Mouse (Mus musculus) midbrain, embryonic 11.5 days (tissue): ENCODE data around the gene Ccnjl. TPM values are rescaled to one million over a fixed set of nuclear protein-coding genes. Genes with fewer than 3 reads are reported as not detected.

Source experiments
- ATAC-seq: fragments of 200-750 bp; cut with Nextera tagmentation; 2 replicates; pipeline ENCODE4 v1.8.0; 2017; ENCODE audit warnings: moderate TSS enrichment, moderate library complexity; ENCODE audit not compliant: low FRiP score
- DNase-seq: peaks from one replicate; pipeline ENCODE4 v3.0.0; 2015; ENCODE audit warnings: low spot score; ENCODE audit errors: missing footprints
- H3K27ac ChIP-seq: fragments of 300-500 bp; sonication (generic); 2 replicates; pipeline ENCODE4 v1.5.1; 2014; ENCODE audit warnings: low read depth, low read length
- H3K27me3 ChIP-seq: fragments of 300-500 bp; sonication (generic); 2 replicates; pipeline ENCODE4 v1.6.1; 2014; ENCODE audit warnings: mild to moderate bottlenecking, low read length, moderate library complexity, mixed read lengths; ENCODE audit not compliant: control insufficient read depth, insufficient read depth
- H3K36me3 ChIP-seq: fragments of 300-500 bp; sonication (generic); 2 replicates; pipeline ENCODE4 v1.6.1; 2014; ENCODE audit warnings: mild to moderate bottlenecking, low read length, moderate library complexity, mixed read lengths; ENCODE audit not compliant: control insufficient read depth, insufficient read depth
- H3K4me1 ChIP-seq: fragments of 300-500 bp; sonication (generic); 2 replicates; pipeline ENCODE4 v1.6.1; 2014; ENCODE audit warnings: low read length; ENCODE audit not compliant: control insufficient read depth, insufficient read depth
- H3K4me2 ChIP-seq: fragments of 300-500 bp; sonication (generic); 2 replicates; pipeline ENCODE4 v1.6.1; 2014; ENCODE audit warnings: mild to moderate bottlenecking, moderate library complexity
- H3K4me3 ChIP-seq: fragments of 300-500 bp; sonication (generic); 2 replicates; pipeline ENCODE4 v1.5.1; 2014; ENCODE audit warnings: low read depth, low read length
- H3K9ac ChIP-seq: fragments of 300-500 bp; sonication (generic); 2 replicates; pipeline ENCODE4 v1.6.1; 2014; ENCODE audit warnings: low read length
- H3K9me3 ChIP-seq: fragments of 300-500 bp; sonication (generic); 2 replicates; pipeline ENCODE4 v1.6.1; 2016; ENCODE audit warnings: low read length; ENCODE audit not compliant: control insufficient read depth
- WGBS: fragments of 180-500 bp; shearing (Covaris S2); extraction: QIAGEN DNeasy Blood & Tissue Kit; methylation state at CpG from one replicate; pipeline ENCODE4 v1.1.7; 2014; 5-methylcytosine and 5-hydroxymethylcytosine counted together
- polyA plus RNA-seq: library from polyadenylated mRNA; unstranded; fragments of >200 nt; fragmentation: Nextera tagmentation; extraction: Ambion mirVana; gene quantifications from 2 replicates; pipeline ENCODE4 v1.2.1, GENCODE M21; 2014

The Ccnjl gene
- polyA plus RNA-seq: 35.7 and 40.2 TPM in 2 replicates

GRCm38 (mm10) chr11:43528683-43529499, at the start of gene Ccnjl:
Gene Ccnjl, plus strand, starts transcription at chr11:43528784.
- peak; percentile 90 for ATAC-seq
- peaks cover 16% of the 10 kb centered on the region for H3K4me1 ChIP-seq
- peak within 1 kb of the TSS; percentile 85 for H3K27ac ChIP-seq
- under 1% methylated on average over 75 of the region's 79 CpGs for WGBS
- H3K4me3 ChIP-seq: peak within 1 kb of the TSS; percentile 81
- H3K27me3 ChIP-seq: no peaks in the 10 kb centered on the region
- peak within 1 kb of the TSS; percentile 94 for H3K9ac ChIP-seq
- no peaks in the 10 kb centered on the region for H3K9me3 ChIP-seq
- H3K4me2 ChIP-seq: peak within 1 kb of the TSS; percentile 79
- DNase-seq: peak; percentile 99
- no peaks in the 10 kb centered on the region; the same call in 1 of the 2 replicates for H3K36me3 ChIP-seq

DNA sequence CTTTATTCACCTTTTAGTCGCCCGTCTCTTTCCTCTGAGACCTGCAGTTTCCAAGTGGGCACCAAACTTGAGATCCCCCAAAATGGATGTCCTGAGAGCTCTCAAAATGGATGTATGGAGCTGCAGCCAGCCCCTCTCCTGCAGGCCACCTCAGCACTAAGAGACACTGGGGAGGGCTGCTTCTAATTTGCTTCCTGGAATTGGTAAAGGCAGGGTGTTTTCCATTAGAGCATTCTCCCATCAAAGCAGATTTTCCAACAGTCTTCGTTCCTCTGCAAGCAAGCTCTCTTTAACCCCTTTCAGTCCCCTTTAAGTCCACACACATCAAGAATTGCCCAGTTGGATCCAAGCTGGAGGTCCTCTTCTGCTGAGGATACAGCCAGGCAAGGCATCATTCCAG, 49.2 kb upstream of the Ccnjl start:
- Histone ChIP-seq H3K27me3 (no peaks in the 10 kb centered on the region), H3K9ac (no peak overlapping the region), H3K4me3 (no peak overlapping the region), H3K4me2 (no peak overlapping the region), H3K36me3 (no peaks in the 10 kb centered on the region), H3K4me1 (peaks cover 3% of the 10 kb centered on the region; the same call in 1 of the 2 replicates), H3K9me3 (no peaks in the 10 kb centered on the region), H3K27ac (no peak overlapping the region)
- DNase-seq: no peak
- ATAC-seq: no peak
- 86% methylated on average over 3 of the region's 3 CpGs for WGBS

- Histone ChIP-seq H3K36me3 (no peaks in the 10 kb centered on the region), H3K4me2 (no peak overlapping the region), H3K9ac (no peak overlapping the region), H3K4me3 (no peak overlapping the region), H3K27me3 (no peaks in the 10 kb centered on the region), H3K9me3 (no peaks in the 10 kb centered on the region), H3K27ac (no peak overlapping the region), H3K4me1 (no peaks in the 10 kb centered on the region)
- ATAC-seq (no peak), DNase-seq (no peak)
- 58% methylated on average over 5 of the region's 5 CpGs for WGBS
Observed at GRCm38 (mm10) chr11:43480561-43480960, 48.0 kb upstream of the Ccnjl start.

DNA sequence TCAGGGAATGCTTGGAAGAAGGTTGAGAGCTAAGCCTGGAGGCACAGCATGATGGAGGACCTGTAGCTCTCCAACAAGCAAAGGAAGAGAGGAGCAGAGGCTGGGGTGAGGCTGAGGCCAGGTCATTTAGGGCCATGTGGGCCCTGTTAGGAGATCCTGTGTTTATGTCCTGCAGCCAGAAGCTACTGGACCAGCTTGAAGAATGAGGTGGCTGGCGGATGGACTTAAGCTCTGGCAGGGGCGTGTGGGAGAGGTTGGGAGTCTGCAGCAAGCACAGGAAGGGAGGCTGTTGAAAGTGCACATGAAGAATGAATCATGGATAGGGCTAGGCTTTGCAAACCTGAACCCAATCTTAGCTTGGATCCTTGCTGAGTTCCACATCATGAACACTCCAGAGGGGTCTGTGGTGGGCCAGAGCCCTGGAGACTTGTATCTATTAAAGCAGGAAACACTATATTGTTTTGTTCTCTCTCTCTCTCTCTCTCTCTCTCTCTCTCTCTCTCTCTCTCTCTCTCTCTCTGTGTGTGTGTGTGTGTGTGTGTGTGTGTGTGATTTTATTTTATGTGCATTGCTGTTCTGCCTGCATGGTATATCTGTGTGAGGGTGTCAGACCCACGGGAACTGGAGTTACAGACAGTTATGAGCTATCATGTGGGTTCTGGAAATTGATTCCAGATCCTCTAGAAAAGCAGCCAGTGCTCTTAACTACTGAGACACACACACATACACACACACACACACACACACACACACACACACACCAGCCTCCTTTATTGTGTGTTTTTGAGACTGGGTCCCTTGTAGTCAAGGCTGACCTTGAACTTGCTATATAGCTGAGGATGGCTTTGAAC, 46.7 kb upstream of the Ccnjl start:
- WGBS: 53% methylated on average over 3 of the region's 3 CpGs
- Histone ChIP-seq H3K36me3 (no peaks in the 10 kb centered on the region), H3K4me3 (no peak overlapping the region), H3K9me3 (no peaks in the 10 kb centered on the region), H3K27me3 (no peaks in the 10 kb centered on the region), H3K9ac (no peak overlapping the region), H3K27ac (no peak overlapping the region), H3K4me1 (no peaks in the 10 kb centered on the region), H3K4me2 (no peak overlapping the region)
- ATAC-seq (no peak), DNase-seq (no peak)

GRCm38 (mm10) chr11:43483122-43483792, 45.3 kb upstream of the Ccnjl start:
- Histone ChIP-seq H3K9me3 (no peaks in the 10 kb centered on the region), H3K4me3 (no peak overlapping the region), H3K4me1 (no peaks in the 10 kb centered on the region), H3K4me2 (no peak overlapping the region), H3K27ac (no peak overlapping the region), H3K36me3 (no peaks in the 10 kb centered on the region), H3K9ac (no peak overlapping the region), H3K27me3 (no peaks in the 10 kb centered on the region)
- DNase-seq (no peak), ATAC-seq (no peak)
- WGBS: 60% methylated on average over 6 of the region's 6 CpGs

DNA sequence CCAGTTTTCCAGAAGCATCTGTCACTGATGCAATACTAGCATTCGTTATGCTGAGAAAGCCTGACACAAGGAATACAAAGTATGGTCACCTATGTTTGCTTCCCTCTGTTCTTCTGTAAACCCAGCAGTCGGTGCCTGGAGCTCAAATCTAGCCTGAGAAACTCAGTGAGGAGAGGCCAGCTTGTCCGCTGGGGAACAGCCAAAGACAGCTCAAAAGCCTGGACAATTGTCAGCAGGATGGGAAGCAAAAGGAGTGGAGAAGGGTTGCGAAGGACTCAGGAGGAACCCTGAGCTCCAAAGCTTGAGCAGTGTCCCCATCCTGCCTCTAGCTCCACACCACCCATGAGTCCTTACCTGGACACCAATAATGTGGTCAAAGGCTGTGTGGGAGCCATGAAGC, 44.5 kb upstream of the Ccnjl start:
- Histone ChIP-seq H3K4me3 (no peak overlapping the region), H3K27me3 (no peaks in the 10 kb centered on the region), H3K27ac (no peak overlapping the region), H3K4me2 (no peak overlapping the region), H3K9me3 (no peaks in the 10 kb centered on the region), H3K9ac (no peak overlapping the region), H3K36me3 (no peaks in the 10 kb centered on the region), H3K4me1 (no peaks in the 10 kb centered on the region)
- ATAC-seq: no peak; the same call in 1 of the 2 replicates
- DNase-seq: no peak
- WGBS: 85% methylated on average over 4 of the region's 4 CpGs

DNA sequence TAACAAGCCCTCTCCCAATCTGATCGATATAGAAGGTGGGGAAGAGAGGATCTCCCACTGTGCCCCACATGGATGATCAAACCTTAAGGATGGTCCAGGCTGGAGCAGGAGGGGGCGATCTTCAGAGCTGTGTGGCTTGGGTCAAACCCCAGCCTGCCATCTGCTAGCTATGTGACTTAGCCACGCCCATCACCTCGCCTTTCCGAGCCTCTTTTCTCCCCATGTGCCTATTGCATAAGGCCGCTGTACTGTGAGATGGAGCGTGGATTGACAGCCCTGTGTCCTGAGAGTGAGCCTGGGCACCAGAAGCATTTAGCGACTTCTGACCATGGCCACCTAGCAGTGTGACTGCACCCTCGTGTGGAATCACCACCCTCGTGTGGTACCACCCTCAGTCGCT, 43.9 kb upstream of the Ccnjl start:
- Histone ChIP-seq H3K9ac (no peak overlapping the region), H3K4me3 (no peak overlapping the region), H3K36me3 (no peaks in the 10 kb centered on the region), H3K4me1 (no peaks in the 10 kb centered on the region), H3K9me3 (no peaks in the 10 kb centered on the region), H3K4me2 (no peak overlapping the region), H3K27me3 (no peaks in the 10 kb centered on the region), H3K27ac (no peak overlapping the region)
- DNase-seq (no peak), ATAC-seq (peak; percentile 66)
- 39% methylated on average over 11 of the region's 11 CpGs for WGBS

DNA sequence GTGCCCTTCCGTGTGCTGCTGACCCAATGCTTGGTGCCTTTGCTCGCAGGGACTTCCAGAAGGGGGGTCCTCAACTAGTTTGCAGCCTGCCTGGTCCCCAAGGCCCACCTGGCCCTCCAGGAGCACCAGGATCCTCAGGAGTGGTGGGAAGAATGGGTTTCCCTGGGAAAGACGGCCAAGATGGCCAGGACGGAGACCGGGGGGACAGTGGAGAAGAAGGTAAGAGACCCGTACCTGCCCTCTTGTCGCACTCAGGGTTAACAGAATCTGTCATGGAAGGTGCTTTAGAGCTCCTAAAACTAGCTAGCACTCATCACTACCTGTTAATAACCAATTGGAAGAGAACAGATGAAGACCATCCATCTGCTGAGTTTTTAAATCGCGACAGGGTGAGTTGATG, 42.7 kb upstream of the Ccnjl start:
- 92% methylated on average over 9 of the region's 9 CpGs for WGBS

More for the DNA sequence above, 42.7 kb upstream of the Ccnjl start:
- Histone ChIP-seq H3K4me3 (no peak overlapping the region), H3K27ac (no peak overlapping the region), H3K4me2 (no peak overlapping the region), H3K9me3 (no peaks in the 10 kb centered on the region), H3K9ac (no peak overlapping the region), H3K4me1 (no peaks in the 10 kb centered on the region), H3K36me3 (no peaks in the 10 kb centered on the region), H3K27me3 (no peaks in the 10 kb centered on the region)
- ATAC-seq (no peak), DNase-seq (no peak)
